Mouse (Mus musculus) gonadal fat pad, adult 2 months (tissue): ENCODE results near the gene Ppp2ca. TPM values are rescaled to one million over a fixed set of nuclear protein-coding genes. Genes with fewer than 3 reads are reported as not detected.
"Not testable (repeated sequence)": the region's sequence is repeated elsewhere in the genome, so short reads cannot be mapped to it uniquely, and the experiment has no call there.

ENCODE experiments used
- DNase-seq: peaks from one replicate; pipeline ENCODE4 v3.0.0-alpha.2; 2012; ENCODE audit warnings: low read depth
- polyA plus RNA-seq: library from polyadenylated mRNA; depleted of rRNA; stranded (reverse); fragments of >200 nt; gene quantifications from 2 replicates; pipeline ENCODE4 v1.2.3, GENCODE M21; 2012

Gene Ppp2ca
- polyA plus RNA-seq, 1 experiment: 41.6 TPM

GRCm38 (mm10) chr11:52094568-52094967 is 3.9 kb upstream of the Ppp2ca start:
- no peak for DNase-seq

GRCm38 (mm10) chr11:52097016-52097415 is 1.5 kb upstream of the Ppp2ca start:
- DNase-seq: no peak

- DNase-seq: no peak
These were observed 885 bp upstream of the Ppp2ca start for GRCm38 (mm10) chr11:52097596-52097995.

GRCm38 (mm10) chr11:52099031-52099761 is 715 bp downstream of the Ppp2ca start:
- DNase-seq: no peak

- DNase-seq: no peak
These were observed 1.3 kb downstream of the Ppp2ca start for GRCm38 (mm10) chr11:52099771-52100219.

- DNase-seq: no peak
These were observed 4.5 kb downstream of the Ppp2ca start for GRCm38 (mm10) chr11:52102977-52103376.

GRCm38 (mm10) chr11:52105503-52105902 is 7.0 kb downstream of the Ppp2ca start:
- no peak for DNase-seq

- no peak for DNase-seq
These were observed 7.6 kb downstream of the Ppp2ca start for GRCm38 (mm10) chr11:52106037-52106436.

- DNase-seq: peak; percentile 52
These were observed 8.0 kb downstream of the Ppp2ca start for GRCm38 (mm10) chr11:52106438-52106837.

- DNase-seq: no peak
These were observed 10.3 kb downstream of the Ppp2ca start for GRCm38 (mm10) chr11:52108796-52109195.

GRCm38 (mm10) chr11:52109421-52109820 is 10.9 kb downstream of the Ppp2ca start:
- no peak for DNase-seq

- DNase-seq: no peak
These were observed 17.0 kb downstream of the Ppp2ca start for GRCm38 (mm10) chr11:52115479-52115878.

GRCm38 (mm10) chr11:52116117-52116516 is 17.6 kb downstream of the Ppp2ca start:
- DNase-seq: not testable (repeated sequence)

- no peak for DNase-seq
These were observed 18.7 kb downstream of the Ppp2ca start for GRCm38 (mm10) chr11:52117156-52117555.

- DNase-seq: not testable (repeated sequence)
These were observed 21.9 kb downstream of the Ppp2ca start for GRCm38 (mm10) chr11:52120415-52120814.

GRCm38 (mm10) chr11:52122045-52122444 is 23.6 kb downstream of the Ppp2ca start:
- no peak for DNase-seq

GRCm38 (mm10) chr11:52124468-52124867 is 26.0 kb downstream of the Ppp2ca start:
- DNase-seq: no peak

GRCm38 (mm10) chr11:52127169-52127568 is 28.7 kb downstream of the Ppp2ca start:
- DNase-seq: no peak

- DNase-seq: no peak
These were observed 29.3 kb downstream of the Ppp2ca start for GRCm38 (mm10) chr11:52127760-52128159.

- no peak for DNase-seq
These were observed 30.0 kb downstream of the Ppp2ca start for GRCm38 (mm10) chr11:52128316-52129061.

- no peak for DNase-seq
These were observed 30.7 kb downstream of the Ppp2ca start for GRCm38 (mm10) chr11:52129171-52129570.

GRCm38 (mm10) chr11:52129621-52130450 is 31.4 kb downstream of the Ppp2ca start:
- no peak for DNase-seq
